Mouse (Mus musculus): ENCODE results near the gene Ralgapa2.

- TF ChIP-seq CTCF (IDR thresholded peaks at IDR 0.05; ENCODE audit: control insufficient read depth, insufficient read depth, insufficient read length): no peak
- TF ChIP-seq MYOD1 (IDR thresholded peaks at IDR 0.05; ENCODE audit: control insufficient read depth, insufficient read length, low read depth): no peak
- TF ChIP-seq USF1 (IDR thresholded peaks at IDR 0.05; ENCODE audit: low read depth): no peak
- TF ChIP-seq MAX (IDR thresholded peaks at IDR 0.05): no peak
- TF ChIP-seq CEBPB (IDR thresholded peaks at IDR 0.05; ENCODE audit: low read depth): no peak
These were observed 301.2 kb downstream of the Ralgapa2 start for GRCm38 (mm10) chr2:146210968-146211367.
